Mouse (Mus musculus): ENCODE data around the gene Gm28635. TPM values are rescaled to one million over a fixed set of nuclear protein-coding genes. Genes with fewer than 3 reads are reported as not detected.
A peak's percentile ranks its signal among the peaks of the same experiment; 100 is the strongest.

Gene Gm28635
- total and polyA plus RNA-seq, 3 experiments, result 5.8 to 5.9 TPM; not detected in 1

DNA sequence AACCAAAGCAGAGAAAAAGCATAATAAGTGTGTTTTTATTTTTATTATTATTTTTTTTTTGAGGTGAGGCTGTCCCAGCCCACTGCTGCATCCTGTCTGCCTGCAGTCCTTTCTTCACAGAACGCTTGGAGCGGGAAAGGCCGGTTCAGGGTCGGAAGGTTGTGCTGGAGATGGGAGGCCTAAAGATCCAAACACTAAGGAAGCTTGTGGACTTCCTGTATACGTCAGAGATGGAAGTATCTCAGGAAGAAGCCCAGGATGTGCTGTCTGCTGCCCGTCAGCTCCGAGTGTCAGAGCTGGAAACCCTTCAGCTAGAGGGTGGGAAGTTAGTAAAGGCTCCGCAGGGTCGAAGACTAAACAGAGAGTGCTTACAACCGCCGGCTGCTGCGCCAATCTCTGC is 11.8 kb downstream of the Gm28635 start:
- 34% methylated on average over 12 of the region's 12 CpGs for WGBS
- peaks cover 5% of the 10 kb centered on the region; the same call in 1 of the 2 replicates for H3K36me3 ChIP-seq (ENCODE audit: control insufficient read depth, insufficient read depth, low read length)
- intact Hi-C loops (cut with DNase I), result loop anchor here (10.0 kb wide), 1 partner anchor 181 kb away; no protein-coding TSS in a partner anchor
- peak overlapping the region; percentile 18 for H3K27ac ChIP-seq
- no peaks in the 10 kb centered on the region; the same call in 1 of the 2 replicates for H3K4me1 ChIP-seq (ENCODE audit: control insufficient read depth, insufficient read depth, low read length)
- TF ChIP-seq POLR2A (IDR thresholded peaks at IDR 0.05; ENCODE audit: insufficient read depth, low read depth, low read length) (no peak), CTCF (IDR thresholded peaks at IDR 0.05) (no peak), EP300 (IDR thresholded peaks at IDR 0.05; ENCODE audit: insufficient read depth, low read depth, low read length) (no peak)
- H3K79me2 ChIP-seq (replicated peaks; ENCODE audit: control insufficient read depth, insufficient read depth, low read length), result no peaks in the 10 kb centered on the region
- no peaks in the 10 kb centered on the region for H3K27me3 ChIP-seq (ENCODE audit: control insufficient read depth, insufficient read depth, low read length)
- H3K4me3 ChIP-seq, result no peak overlapping the region
- H3K9ac ChIP-seq (ENCODE audit: low read depth, low read length), result peak overlapping the region; percentile 28; the same call in 1 of the 2 replicates
- no peak for DNase-seq

DNA sequence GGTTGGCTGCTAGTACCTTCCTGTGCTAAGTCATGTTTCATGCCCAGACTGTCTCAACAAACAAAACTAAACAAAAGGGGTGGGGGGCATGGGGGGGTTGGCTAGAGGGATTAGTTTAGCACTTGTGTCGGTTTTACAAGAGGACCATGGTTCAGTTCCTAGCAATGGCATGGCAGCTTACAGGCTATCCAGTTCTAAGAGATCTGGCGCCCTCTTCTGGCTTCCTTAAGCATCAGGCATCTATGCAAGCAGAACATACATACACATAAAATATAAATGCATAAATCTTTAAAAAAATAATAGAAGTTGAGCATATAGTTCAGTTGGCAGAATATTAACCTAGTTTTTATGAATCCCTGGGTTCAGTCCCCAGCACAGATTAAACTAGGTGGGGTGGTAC is 15.0 kb downstream of the Gm28635 start:
- H3K79me2 ChIP-seq (replicated peaks; ENCODE audit: control insufficient read depth, insufficient read depth, low read length), result no peaks in the 10 kb centered on the region
- TF ChIP-seq CTCF (IDR thresholded peaks at IDR 0.05) (peak; percentile 79), POLR2A (IDR thresholded peaks at IDR 0.05; ENCODE audit: insufficient read depth, low read depth, low read length) (no peak)
- H3K27ac ChIP-seq, result no peak overlapping the region
- intact Hi-C loops (cut with DNase I), result loop anchor here (10.0 kb wide), 1 partner anchor 178 kb away; no protein-coding TSS in a partner anchor
- 42% methylated on average over 2 of the region's 2 CpGs for WGBS
- H3K9ac ChIP-seq (ENCODE audit: low read depth, low read length), result no peak overlapping the region
- H3K36me3 ChIP-seq (ENCODE audit: control insufficient read depth, insufficient read depth, low read length), result no peaks in the 10 kb centered on the region
- peak; percentile 32 to 40 for DNase-seq
- no peaks in the 10 kb centered on the region for H3K27me3 ChIP-seq (ENCODE audit: control insufficient read depth, insufficient read depth, low read length)
- H3K4me1 ChIP-seq (ENCODE audit: control insufficient read depth, insufficient read depth, low read length), result no peaks in the 10 kb centered on the region; the same call in 1 of the 2 replicates
- H3K4me3 ChIP-seq, result no peak overlapping the region

DNA sequence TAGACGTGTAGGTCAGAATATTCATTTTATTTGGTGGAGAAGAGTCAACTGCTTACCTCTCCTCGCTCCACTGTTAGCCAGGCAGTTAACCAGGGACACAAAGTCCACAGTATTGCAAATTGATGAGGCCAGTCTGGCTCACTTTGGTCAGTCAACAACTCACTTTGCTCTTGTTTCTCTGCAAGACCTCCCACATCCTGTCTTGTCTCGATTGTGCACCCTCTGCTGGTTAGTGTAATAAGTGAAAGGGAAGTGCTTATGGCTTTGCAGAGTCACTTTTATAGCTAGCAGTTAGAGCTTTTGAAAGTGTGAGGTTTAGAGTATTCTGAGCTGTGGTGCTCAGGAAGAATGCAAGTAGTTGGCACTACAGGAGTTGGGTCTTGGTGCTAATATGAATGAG is 17.6 kb downstream of the Gm28635 start:
- Histone ChIP-seq H3K79me2 (replicated peaks; ENCODE audit: control insufficient read depth, insufficient read depth, low read length) (no peaks in the 10 kb centered on the region), H3K9ac (ENCODE audit: low read depth, low read length) (no peak overlapping the region), H3K4me3 (no peak overlapping the region), H3K4me1 (ENCODE audit: control insufficient read depth, insufficient read depth, low read length) (no peaks in the 10 kb centered on the region; the same call in 1 of the 2 replicates), H3K36me3 (ENCODE audit: control insufficient read depth, insufficient read depth, low read length) (no peaks in the 10 kb centered on the region), H3K27me3 (ENCODE audit: control insufficient read depth, insufficient read depth, low read length) (no peaks in the 10 kb centered on the region), H3K27ac (no peak overlapping the region)
- intact Hi-C loops (cut with DNase I), result loop anchor here (1.0 to 10.0 kb wide), 2 partner anchors 43 to 175 kb away; no protein-coding TSS in a partner anchor
- no peak for DNase-seq
- WGBS, result 53% methylated on average over 3 of the region's 3 CpGs
- TF ChIP-seq CTCF (IDR thresholded peaks at IDR 0.05), result peak; percentile 84
- TF ChIP-seq POLR2A (IDR thresholded peaks at IDR 0.05; ENCODE audit: insufficient read depth, low read depth, low read length), result no peak
- 0 out of 2 replicates have a peak, but pooled peaks have one; percentile 9 for TF ChIP-seq EP300 (IDR thresholded peaks at IDR 0.05; ENCODE audit: insufficient read depth, low read depth, low read length)

DNA sequence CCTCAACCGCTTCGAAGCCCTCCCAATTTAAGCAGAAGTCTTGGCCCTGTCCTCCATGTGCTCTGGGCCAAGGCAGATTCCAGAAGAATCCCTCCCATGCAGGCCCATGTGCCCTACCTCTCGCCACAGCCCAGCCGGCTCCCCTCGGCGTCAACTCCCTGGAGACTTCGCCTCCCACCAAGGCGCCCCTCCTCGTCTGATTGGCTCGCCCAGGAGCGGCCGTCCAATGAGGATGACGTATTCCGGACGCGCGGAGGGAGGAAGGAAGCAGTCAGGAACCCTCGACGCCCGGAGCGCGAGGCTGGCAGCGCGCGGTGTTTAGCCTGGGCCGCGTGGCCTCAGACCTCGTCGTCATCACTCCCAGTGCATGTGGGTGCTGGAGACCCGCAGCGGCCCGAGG is 19.0 kb downstream of the Gm28635 start, which contains the start of gene Btbd18:
Btbd18 (plus strand) TSS at position 274 of the 400 bp plus-strand sequence.
- H3K9ac ChIP-seq (ENCODE audit: low read depth, low read length), result no peak within 1 kb of the TSS

DNA sequence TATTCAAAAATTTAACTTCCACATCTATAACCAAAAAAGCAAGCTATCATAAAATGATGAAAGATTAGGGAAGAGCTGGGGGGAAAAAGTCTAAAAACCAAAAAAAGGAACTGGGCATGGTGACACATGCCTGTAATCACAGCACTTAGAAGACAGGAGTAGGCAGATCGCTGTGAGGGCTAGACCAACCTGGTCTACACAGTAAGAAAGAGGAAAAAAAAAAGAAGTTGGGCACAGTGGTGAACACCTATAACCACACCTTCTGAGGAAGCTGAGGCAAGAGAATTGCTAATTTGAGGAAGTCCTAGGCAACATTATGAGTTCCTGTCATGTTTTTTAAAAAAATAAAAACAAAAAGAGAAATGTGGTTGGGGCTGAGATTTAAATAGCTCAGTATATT is 22.0 kb downstream of the Gm28635 start:
- Histone ChIP-seq H3K9ac (ENCODE audit: low read depth, low read length) (no peak overlapping the region), H3K27me3 (ENCODE audit: control insufficient read depth, insufficient read depth, low read length) (no peaks in the 10 kb centered on the region), H3K4me3 (no peak overlapping the region), H3K79me2 (replicated peaks; ENCODE audit: control insufficient read depth, insufficient read depth, low read length) (no peaks in the 10 kb centered on the region), H3K4me1 (ENCODE audit: control insufficient read depth, insufficient read depth, low read length) (no peaks in the 10 kb centered on the region; the same call in 1 of the 2 replicates), H3K36me3 (ENCODE audit: control insufficient read depth, insufficient read depth, low read length) (no peaks in the 10 kb centered on the region), H3K27ac (no peak overlapping the region)
- intact Hi-C loops (cut with DNase I), result no loop called here
- WGBS, result 56% methylated on average over 1 of the region's 1 CpGs
- no peak for TF ChIP-seq CTCF (IDR thresholded peaks at IDR 0.05)
- no peak for TF ChIP-seq EP300 (IDR thresholded peaks at IDR 0.05; ENCODE audit: insufficient read depth, low read depth, low read length)
- no peak for TF ChIP-seq POLR2A (IDR thresholded peaks at IDR 0.05; ENCODE audit: insufficient read depth, low read depth, low read length)
- DNase-seq, result no peak

More for the DNA sequence above, 19.0 kb downstream of the Gm28635 start, which contains the start of gene Btbd18:
- Histone ChIP-seq H3K4me1 (ENCODE audit: control insufficient read depth, insufficient read depth, low read length) (no peaks in the 10 kb centered on the region; the same call in 1 of the 2 replicates), H3K27ac (no peak within 1 kb of the TSS), H3K4me3 (no peak within 1 kb of the TSS), H3K36me3 (ENCODE audit: control insufficient read depth, insufficient read depth, low read length) (no peaks in the 10 kb centered on the region), H3K79me2 (replicated peaks; ENCODE audit: control insufficient read depth, insufficient read depth, low read length) (no peaks in the 10 kb centered on the region), H3K27me3 (ENCODE audit: control insufficient read depth, insufficient read depth, low read length) (no peaks in the 10 kb centered on the region)
- no peak for DNase-seq
- WGBS, result 92% methylated on average over 32 of the region's 32 CpGs
- TF ChIP-seq EP300 (IDR thresholded peaks at IDR 0.05; ENCODE audit: insufficient read depth, low read depth, low read length), result no peak
- TF ChIP-seq POLR2A (IDR thresholded peaks at IDR 0.05; ENCODE audit: insufficient read depth, low read depth, low read length), result no peak
- no peak for TF ChIP-seq CTCF (IDR thresholded peaks at IDR 0.05)
- intact Hi-C loops (cut with DNase I), result loop anchor here (2.0 kb wide), 1 partner anchor 202 kb away; no protein-coding TSS in a partner anchor

DNA sequence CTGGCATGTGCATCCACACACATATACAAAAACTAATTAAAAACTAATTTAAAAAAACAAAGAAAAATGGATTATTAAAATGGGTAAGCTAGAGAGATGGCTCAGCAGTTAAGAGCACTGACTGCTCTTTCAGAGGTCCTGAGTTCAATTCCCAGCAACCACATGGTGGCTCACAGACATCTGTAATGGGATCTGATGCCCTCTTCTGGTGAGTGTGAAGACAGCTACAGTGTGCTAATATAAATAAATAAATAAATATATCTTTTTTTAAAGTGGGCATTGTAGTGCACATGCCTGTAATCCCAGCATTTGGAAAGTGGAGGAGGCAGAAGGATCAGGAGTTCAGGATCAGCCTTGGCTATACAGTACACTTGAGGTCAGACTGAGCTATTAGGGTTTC is 24.5 kb downstream of the Gm28635 start:
- no peak overlapping the region for H3K27ac ChIP-seq
- H3K4me3 ChIP-seq, result no peak overlapping the region
- no peaks in the 10 kb centered on the region for H3K79me2 ChIP-seq (replicated peaks; ENCODE audit: control insufficient read depth, insufficient read depth, low read length)
- no peaks in the 10 kb centered on the region; the same call in 1 of the 2 replicates for H3K4me1 ChIP-seq (ENCODE audit: control insufficient read depth, insufficient read depth, low read length)
- no peaks in the 10 kb centered on the region for H3K27me3 ChIP-seq (ENCODE audit: control insufficient read depth, insufficient read depth, low read length)
- no peaks in the 10 kb centered on the region for H3K36me3 ChIP-seq (ENCODE audit: control insufficient read depth, insufficient read depth, low read length)
- no peak for DNase-seq
- TF ChIP-seq CTCF (IDR thresholded peaks at IDR 0.05) (peak; percentile 79), EP300 (IDR thresholded peaks at IDR 0.05; ENCODE audit: insufficient read depth, low read depth, low read length) (no peak)
- H3K9ac ChIP-seq (ENCODE audit: low read depth, low read length), result no peak overlapping the region
- intact Hi-C loops (cut with DNase I), result no loop called here

Data from heart, adult 2 months (tissue).